Mouse (Mus musculus) C2C12 (cell line): ENCODE measurements around the gene F13a1. TPM values are rescaled to one million over a fixed set of nuclear protein-coding genes. Genes with fewer than 3 reads are reported as not detected.

Experiments
- H3K27me3 ChIP-seq: one replicate; pipeline ENCODE4 v1.6.1; 2011; ENCODE audit not compliant: control insufficient read depth, insufficient read depth, insufficient read length
- H3K36me3 ChIP-seq: one replicate; pipeline ENCODE4 v1.6.1; 2011; ENCODE audit not compliant: control insufficient read depth, insufficient read depth
- H3K4me3 ChIP-seq: one replicate; pipeline ENCODE4 v1.5.1; 2011; ENCODE audit warnings: mild to moderate bottlenecking, control low read depth; ENCODE audit not compliant: poor library complexity, insufficient read depth, severe bottlenecking
- H3K79me2 ChIP-seq: one replicate; pipeline ENCODE4 v1.6.1; 2011; ENCODE audit not compliant: control insufficient read depth, insufficient read depth
- H3K79me3 ChIP-seq: one replicate; pipeline ENCODE4 v1.6.1; 2011; ENCODE audit warnings: low read depth, control low read depth
- H3ac ChIP-seq: one replicate; pipeline ENCODE3; 2011; ENCODE audit warnings: low read depth; ENCODE audit not compliant: control insufficient read depth, insufficient read length
- CEBPB ChIP-seq: IDR thresholded peaks from one replicate; pipeline ENCODE4 v1.6.1; 2011; ENCODE audit warnings: low read depth, mild to moderate bottlenecking, control low read depth, moderate library complexity
- CTCF ChIP-seq: IDR thresholded peaks from one replicate; pipeline ENCODE4 v1.5.1; 2011; ENCODE audit not compliant: control insufficient read depth, insufficient read depth, insufficient read length
- FOSL1 ChIP-seq: IDR thresholded peaks from one replicate; pipeline ENCODE4 v1.8.0; 2011; ENCODE audit warnings: mild to moderate bottlenecking, low read length; ENCODE audit not compliant: poor library complexity, insufficient read depth, severe bottlenecking
- MAX ChIP-seq: IDR thresholded peaks from one replicate; pipeline ENCODE4 v1.6.1; 2011; ENCODE audit warnings: mild to moderate bottlenecking, control low read depth
- MYOD1 ChIP-seq: IDR thresholded peaks from one replicate; pipeline ENCODE4 v1.6.1; 2011; ENCODE audit warnings: low read depth; ENCODE audit not compliant: control insufficient read depth, insufficient read length
- MYOG ChIP-seq: IDR thresholded peaks from one replicate; pipeline ENCODE4 v1.6.1; 2011; ENCODE audit not compliant: control insufficient read depth, insufficient read length; ENCODE audit errors: extremely low read depth
- USF1 ChIP-seq: IDR thresholded peaks from one replicate; pipeline ENCODE4 v1.6.1; 2011; ENCODE audit warnings: low read depth, mild to moderate bottlenecking, control low read depth, moderate library complexity
- polyA plus RNA-seq: library from polyadenylated mRNA; unstranded; fragments of >200 nt; fragmentation: generic; extraction: Trizol; gene quantifications from one replicate; pipeline ENCODE4 v1.2.1, GENCODE M21; 2012; ENCODE audit warnings: missing spikeins

Gene F13a1
- polyA plus RNA-seq, 1 experiment, result 0.01 TPM

- Histone ChIP-seq H3K79me3 (no peaks in the 10 kb centered on the region), H3K36me3 (no peaks in the 10 kb centered on the region), H3ac (no peak overlapping the region), H3K79me2 (no peaks in the 10 kb centered on the region), H3K27me3 (no peaks in the 10 kb centered on the region), H3K4me3 (no peak overlapping the region)
- no peak for TF ChIP-seq CTCF
- no peak for TF ChIP-seq FOSL1
- TF ChIP-seq MYOD1, result no peak
- TF ChIP-seq MAX, result no peak
- no peak for TF ChIP-seq USF1
- no peak for TF ChIP-seq CEBPB
- no peak for TF ChIP-seq MYOG
Measured at GRCm38 (mm10) chr13:36901603-36902002, 148.4 kb downstream of the F13a1 start.

DNA sequence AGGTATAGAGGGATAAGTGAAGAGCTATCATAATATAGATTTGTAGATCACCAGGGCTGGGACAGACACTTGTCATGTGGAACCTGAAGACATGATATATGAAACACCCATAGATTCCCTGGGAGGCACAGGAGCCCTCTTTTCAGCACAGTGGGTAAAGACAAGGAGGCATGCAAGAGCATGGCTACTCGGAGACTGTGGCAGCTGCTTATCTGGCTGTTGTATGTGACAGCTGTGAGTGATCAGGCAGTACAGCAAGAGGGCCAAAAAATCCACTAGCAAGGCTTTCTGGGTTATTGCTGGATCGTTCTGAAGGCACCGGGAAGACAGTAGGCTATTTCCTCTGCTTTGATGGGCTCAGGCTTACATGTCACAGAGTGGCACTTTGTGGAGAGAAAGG, 149.0 kb downstream of the F13a1 start:
- Histone ChIP-seq H3K27me3 (no peaks in the 10 kb centered on the region), H3ac (no peak overlapping the region), H3K4me3 (no peak overlapping the region), H3K36me3 (no peaks in the 10 kb centered on the region), H3K79me2 (no peaks in the 10 kb centered on the region), H3K79me3 (no peaks in the 10 kb centered on the region)
- no peak for TF ChIP-seq MAX
- no peak for TF ChIP-seq USF1
- TF ChIP-seq FOSL1, result no peak
- no peak for TF ChIP-seq MYOG
- TF ChIP-seq MYOD1, result no peak
- TF ChIP-seq CTCF, result no peak
- no peak for TF ChIP-seq CEBPB

DNA sequence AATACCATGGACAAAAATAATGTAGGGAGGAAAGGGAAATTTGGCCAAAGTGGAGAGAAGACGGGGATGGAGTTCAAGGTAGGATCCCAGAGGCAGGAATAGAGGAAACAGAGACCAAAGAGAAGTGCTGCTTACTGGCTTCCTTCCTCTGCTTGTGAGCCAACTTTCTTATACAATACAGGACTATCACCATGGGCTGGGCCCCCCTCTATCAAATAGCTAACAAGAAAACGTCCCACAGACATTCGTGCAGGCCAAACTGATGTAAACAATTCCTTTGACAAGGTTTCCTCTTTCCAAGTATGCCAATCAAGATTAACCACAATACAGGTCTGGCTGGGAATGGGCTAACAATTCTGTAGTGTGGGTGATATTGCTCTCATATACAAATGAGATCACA, 154.0 kb downstream of the F13a1 start:
- Histone ChIP-seq H3K36me3 (no peaks in the 10 kb centered on the region), H3K4me3 (no peak overlapping the region), H3ac (no peak overlapping the region), H3K79me2 (no peaks in the 10 kb centered on the region), H3K27me3 (no peaks in the 10 kb centered on the region), H3K79me3 (no peaks in the 10 kb centered on the region)
- TF ChIP-seq USF1 (no peak), MAX (no peak), CTCF (no peak), FOSL1 (no peak), MYOG (no peak), CEBPB (no peak), MYOD1 (no peak)

DNA sequence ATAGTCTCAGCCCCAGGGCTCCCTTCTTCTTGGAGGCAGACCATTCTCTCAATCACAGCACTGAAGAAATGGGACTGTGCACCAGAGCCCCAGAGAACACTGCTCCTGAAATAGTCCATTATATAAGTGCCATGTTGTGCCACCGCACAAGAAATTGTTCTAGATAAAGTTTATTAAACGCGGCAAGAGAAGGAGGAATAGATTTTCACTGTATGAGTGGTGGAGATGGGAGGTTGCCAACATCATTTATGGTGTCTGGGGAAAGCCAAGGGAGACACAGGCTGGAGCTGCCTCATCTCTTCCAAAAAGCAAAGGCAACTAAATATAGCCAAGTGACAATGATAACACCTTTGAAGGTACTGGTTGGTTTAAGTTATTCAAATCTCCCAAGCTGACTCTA, 156.3 kb downstream of the F13a1 start:
- Histone ChIP-seq H3K79me3 (no peaks in the 10 kb centered on the region), H3K27me3 (no peaks in the 10 kb centered on the region), H3K4me3 (no peak overlapping the region), H3ac (no peak overlapping the region), H3K79me2 (no peaks in the 10 kb centered on the region), H3K36me3 (no peaks in the 10 kb centered on the region)
- TF ChIP-seq MAX (no peak), USF1 (no peak), MYOG (no peak), FOSL1 (no peak), MYOD1 (no peak), CEBPB (no peak), CTCF (no peak)

DNA sequence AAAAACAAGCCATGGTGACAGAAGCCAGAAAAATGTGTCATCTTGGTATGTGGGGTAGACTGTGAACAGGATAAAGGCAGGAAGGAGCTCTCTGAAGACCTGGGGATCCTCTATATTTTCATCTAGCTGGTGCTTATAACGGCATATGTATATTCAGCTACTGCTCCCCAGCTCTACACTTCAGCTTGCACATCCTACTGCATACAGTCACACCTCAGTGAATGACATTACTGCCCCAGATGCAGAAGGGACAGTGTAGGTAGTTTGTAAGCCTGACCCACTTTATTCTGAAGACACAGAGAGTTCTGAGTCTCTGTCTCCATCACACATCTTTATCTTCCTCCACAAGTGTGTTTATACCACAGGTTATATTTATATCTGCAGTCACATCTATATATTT, 157.8 kb downstream of the F13a1 start:
- H3K4me3 ChIP-seq, result no peak overlapping the region
- H3K36me3 ChIP-seq, result no peaks in the 10 kb centered on the region
- no peaks in the 10 kb centered on the region for H3K27me3 ChIP-seq
- TF ChIP-seq MYOG, result no peak
- no peak for TF ChIP-seq FOSL1
- TF ChIP-seq USF1, result no peak
- TF ChIP-seq CEBPB, result no peak
- TF ChIP-seq MYOD1, result no peak
- TF ChIP-seq MAX, result no peak
- no peak for TF ChIP-seq CTCF
- no peaks in the 10 kb centered on the region for H3K79me3 ChIP-seq
- no peaks in the 10 kb centered on the region for H3K79me2 ChIP-seq
- H3ac ChIP-seq, result no peak overlapping the region

- H3K4me3 ChIP-seq, result no peak overlapping the region
- no peaks in the 10 kb centered on the region for H3K79me2 ChIP-seq
- no peaks in the 10 kb centered on the region for H3K79me3 ChIP-seq
- H3K27me3 ChIP-seq, result no peaks in the 10 kb centered on the region
- TF ChIP-seq CTCF, result no peak
- no peak for TF ChIP-seq USF1
- TF ChIP-seq FOSL1, result no peak
- no peak for TF ChIP-seq MYOG
- TF ChIP-seq MAX, result no peak
- H3ac ChIP-seq, result no peak overlapping the region
- H3K36me3 ChIP-seq, result no peaks in the 10 kb centered on the region
Measured at GRCm38 (mm10) chr13:36885973-36886372, 164.1 kb downstream of the F13a1 start.
